Mouse (Mus musculus) bone marrow macrophage, adult 2 months (primary cell): ENCODE results near the gene Pgp. TPM values are rescaled to one million over a fixed set of nuclear protein-coding genes. Genes with fewer than 3 reads are reported as not detected.

Source experiments
- H3K27ac ChIP-seq: 2 replicates; pipeline ENCODE4 v1.5.1; 2012; ENCODE audit warnings: low read depth, low read length; ENCODE audit not compliant: insufficient read depth
- H3K4me1 ChIP-seq: 2 replicates; pipeline ENCODE4 v1.6.1; 2012; ENCODE audit warnings: low read length; ENCODE audit not compliant: control insufficient read depth, insufficient read depth
- H3K4me3 ChIP-seq: 2 replicates; pipeline ENCODE4 v1.5.1; 2012; ENCODE audit warnings: mild to moderate bottlenecking, low read length, moderate library complexity; ENCODE audit not compliant: insufficient read depth
- CTCF ChIP-seq: IDR thresholded peaks from 2 replicates; pipeline ENCODE4 v1.5.1; 2012; ENCODE audit warnings: low read depth, mild to moderate bottlenecking, low read length, moderate library complexity
- POLR2A ChIP-seq: IDR thresholded peaks from 2 replicates; pipeline ENCODE4 v1.6.1; 2012; ENCODE audit warnings: mild to moderate bottlenecking, low read depth, low read length, borderline replicate concordance
- polyA plus RNA-seq: library from polyadenylated mRNA; stranded (reverse); fragments of >200 nt; gene quantifications from 2 replicates; pipeline ENCODE4 v1.2.4, GENCODE M21; 2012; ENCODE audit not compliant: missing spikeins, insufficient read depth, insufficient read length

Pgp gene
- polyA plus RNA-seq, 1 experiment: 21.4 TPM

GRCm38 (mm10) chr17:24520450-24520849, 50.3 kb downstream of the Pgp start:
- Histone ChIP-seq H3K4me1 (peaks cover 16% of the 10 kb centered on the region), H3K27ac (no peak overlapping the region), H3K4me3 (no peak overlapping the region)
- TF ChIP-seq POLR2A (no peak), CTCF (no peak)

Other genes starting within 250 kb of the Pgp start
- gene Tedc2, start 249.5 kb upstream of the Pgp start, polyA plus RNA-seq: 7.7 and 8.5 TPM in 2 replicates
- gene Ccnf, start 218.9 kb upstream of the Pgp start, polyA plus RNA-seq: 25.8 and 33.4 TPM in 2 replicates
- gene Abca17, start 119.3 kb upstream of the Pgp start, polyA plus RNA-seq: 0.40 TPM in 1 of 2 replicates, not detected in the other
- 41.7 and 49.0 TPM in 2 replicates for gene Abca3, start 118.4 kb upstream of the Pgp start, polyA plus RNA-seq
- gene Rnps1, start 55.8 kb upstream of the Pgp start, polyA plus RNA-seq: 65.0 and 72.0 TPM in 2 replicates
- gene Eci1, start 43.8 kb upstream of the Pgp start, polyA plus RNA-seq: 21.5 and 23.3 TPM in 2 replicates
- gene Dnase1l2, start 27.3 kb upstream of the Pgp start, polyA plus RNA-seq: 3.3 and 3.8 TPM in 2 replicates
- gene E4f1, start 79 bp upstream of the Pgp start, polyA plus RNA-seq: 21.7 and 25.0 TPM in 2 replicates
- not detected in 2 replicates for gene Bricd5, start 3.5 kb downstream of the Pgp start, polyA plus RNA-seq
- gene Mlst8, start 8.7 kb downstream of the Pgp start, polyA plus RNA-seq: 14.8 and 16.0 TPM in 2 replicates
- gene Caskin1, start 18.2 kb downstream of the Pgp start, polyA plus RNA-seq: 0.34 TPM in 1 of 2 replicates, not detected in the other
- gene Traf7, start 57.5 kb downstream of the Pgp start, polyA plus RNA-seq: 88.8 and 102 TPM in 2 replicates
- 0.44 TPM in 1 of 2 replicates, not detected in the other for gene Rab26, start 63.8 kb downstream of the Pgp start, polyA plus RNA-seq
- gene Pkd1, start 79.4 kb downstream of the Pgp start, polyA plus RNA-seq: 22.3 and 24.6 TPM in 2 replicates
- 62.1 and 67.7 TPM in 2 replicates for gene Tsc2, start 162.2 kb downstream of the Pgp start, polyA plus RNA-seq
- gene Nthl1, start 162.3 kb downstream of the Pgp start, polyA plus RNA-seq: 4.1 and 6.2 TPM in 2 replicates
- gene Slc9a3r2, start 179.9 kb downstream of the Pgp start, polyA plus RNA-seq: 0.98 TPM in 1 of 2 replicates, not detected in the other
- not detected in 2 replicates for gene Npw, start 188.1 kb downstream of the Pgp start, polyA plus RNA-seq
- gene Zfp598, start 199.3 kb downstream of the Pgp start, polyA plus RNA-seq: 28.0 and 29.6 TPM in 2 replicates
- gene Syngr3, start 219.6 kb downstream of the Pgp start, polyA plus RNA-seq: 0.41 and 0.79 TPM in 2 replicates
- gene Gfer, start 225.8 kb downstream of the Pgp start, polyA plus RNA-seq: 21.6 and 22.0 TPM in 2 replicates
- gene Noxo1, start 225.8 kb downstream of the Pgp start, polyA plus RNA-seq: 3.9 and 6.0 TPM in 2 replicates
- gene Tbl3, start 237.3 kb downstream of the Pgp start, polyA plus RNA-seq: 11.7 and 16.9 TPM in 2 replicates
- gene Rnf151, start 247.7 kb downstream of the Pgp start, polyA plus RNA-seq: not detected in 2 replicates
- 685 and 784 TPM in 2 replicates for gene Rps2, start 247.7 kb downstream of the Pgp start, polyA plus RNA-seq